Mouse (Mus musculus): ENCODE measurements around the gene Hsd3b7. TPM values are rescaled to one million over a fixed set of nuclear protein-coding genes. Genes with fewer than 3 reads are reported as not detected.

Gene Hsd3b7
- total RNA-seq, 2 experiments from 2014 or later = 36.9 to 49.1 TPM

Other genes with a start within 250 kb of the Hsd3b7 start
- not detected for gene Tmem265, start 239.2 kb upstream of the Hsd3b7 start, total RNA-seq (2021)
- gene Phkg2, start 227.3 kb upstream of the Hsd3b7 start, total RNA-seq (2021) = 10 to 100 TPM; 49.3 to 60.9 TPM
- 10 to 100 TPM; 11.9 to 13.5 TPM for gene Ccdc189, start 212.0 kb upstream of the Hsd3b7 start, total RNA-seq (2021)
- gene Rnf40, start 211.8 kb upstream of the Hsd3b7 start, total RNA-seq (2021) = 10 to 100 TPM; 85.1 to 89.5 TPM
- 10 to 100 TPM; 29.4 to 31.6 TPM for gene Zfp629, start 184.8 kb upstream of the Hsd3b7 start, total RNA-seq (2021)
- gene Bcl7c, start 91.7 kb upstream of the Hsd3b7 start, total RNA-seq (2021) = 100 to 1,000 TPM; 129 to 135 TPM
- gene Ctf1, start 87.9 kb upstream of the Hsd3b7 start, total RNA-seq (2021) = 1 to 10 TPM; 5.2 to 5.4 TPM
- not detected for gene Ctf2, start 68.4 kb upstream of the Hsd3b7 start, total RNA-seq (2021)
- gene Fbxl19, start 56.1 kb upstream of the Hsd3b7 start, total RNA-seq (2021) = 10 to 100 TPM; 24.6 to 26.0 TPM
- gene Orai3, start 30.8 kb upstream of the Hsd3b7 start, total RNA-seq (2021) = 10 to 100 TPM; 26.7 to 28.9 TPM
- 10 to 100 TPM; 63.9 to 64.9 TPM for gene Setd1a, start 23.9 kb upstream of the Hsd3b7 start, total RNA-seq (2021)
- 1 to 10 TPM; 6.2 to 8.1 TPM for gene Gm49388, start 15.0 kb upstream of the Hsd3b7 start, total RNA-seq (2021)
- 100 to 1,000 TPM; 101 to 106 TPM for gene Stx4a, start 23.7 kb downstream of the Hsd3b7 start, total RNA-seq (2021)
- 10 to 100 TPM; 11.8 to 12.2 TPM for gene Stx1b, start 23.9 kb downstream of the Hsd3b7 start, total RNA-seq (2021)
- 10 to 100 TPM; 50.2 to 55.8 TPM for gene Zfp646, start 75.6 kb downstream of the Hsd3b7 start, total RNA-seq (2021)
- 10 to 100 TPM; 13.4 to 13.7 TPM for gene Zfp668, start 76.2 kb downstream of the Hsd3b7 start, total RNA-seq (2021)
- gene Prss53, start 90.4 kb downstream of the Hsd3b7 start, total RNA-seq (2021) = 1 to 10 TPM in 1 of 2 experiments, under 1 TPM in 1; 0.87 to 2.9 TPM
- not detected for gene Gm21974, start 94.8 kb downstream of the Hsd3b7 start, total RNA-seq (2021)
- gene Vkorc1, start 95.0 kb downstream of the Hsd3b7 start, total RNA-seq (2021) = 10 to 100 TPM; 71.8 to 93.6 TPM
- gene Bckdk, start 103.5 kb downstream of the Hsd3b7 start, total RNA-seq (2021) = 100 to 1,000 TPM; 105 to 112 TPM
- gene Kat8, start 111.9 kb downstream of the Hsd3b7 start, total RNA-seq (2021) = 10 to 100 TPM; 27.5 to 30.8 TPM
- 10 to 100 TPM in 1 of 2 experiments, 1 to 10 TPM in 1; 1.2 to 13.9 TPM for gene Prss8, start 129.5 kb downstream of the Hsd3b7 start, total RNA-seq (2021)
- 1 to 10 TPM; 6.4 to 8.1 TPM for gene Prss36, start 146.1 kb downstream of the Hsd3b7 start, total RNA-seq (2021)
- 100 to 1,000 TPM; 555 to 559 TPM for gene Fus, start 166.9 kb downstream of the Hsd3b7 start, total RNA-seq (2021)
- gene Pycard, start 193.3 kb downstream of the Hsd3b7 start, total RNA-seq (2021) = 10 to 100 TPM; 14.7 to 15.3 TPM
- gene Trim72, start 203.3 kb downstream of the Hsd3b7 start, total RNA-seq (2021) = 1 to 10 TPM; 3.4 to 8.6 TPM